Mouse (Mus musculus) brain, embryonic 14.5 days (tissue): ENCODE measurements around the gene Nasp. TPM values are rescaled to one million over a fixed set of nuclear protein-coding genes. Genes with fewer than 3 reads are reported as not detected.

Source experiments
- DNase-seq: peaks from one replicate; pipeline ENCODE4 v3.0.0-alpha.2; 2011; ENCODE audit warnings: low read depth
- CTCF ChIP-seq: fragments of 200-500 bp; IDR thresholded peaks from 2 replicates; pipeline ENCODE4 v1.5.1; 2012; ENCODE audit warnings: inconsistent platforms, mild to moderate bottlenecking, moderate library complexity, borderline replicate concordance; ENCODE audit not compliant: insufficient read depth, insufficient read length; ENCODE audit errors: extremely low read depth
- POLR2A ChIP-seq: fragments of 200-500 bp; IDR thresholded peaks from 2 replicates; pipeline ENCODE4 v1.6.1; 2012; ENCODE audit warnings: mild to moderate bottlenecking, inconsistent platforms, borderline replicate concordance; ENCODE audit not compliant: poor library complexity, insufficient read depth, insufficient read length, severe bottlenecking; ENCODE audit errors: extremely low read depth
- polyA plus RNA-seq: library from polyadenylated mRNA; depleted of rRNA; stranded (reverse); fragments of >200 nt; gene quantifications from 2 replicates; pipeline ENCODE4 v1.2.3, GENCODE M21; 2012

Gene Nasp
- polyA plus RNA-seq, 1 experiment = 113 TPM

- TF ChIP-seq CTCF (no peak), POLR2A (no peak)
- DNase-seq = no peak
Measured at GRCm38 (mm10) chr4:116615237-116615636, 12.5 kb downstream of the Nasp start.

GRCm38 (mm10) chr4:116612621-116613020, 15.1 kb downstream of the Nasp start:
- TF ChIP-seq POLR2A = no peak
- TF ChIP-seq CTCF = no peak

GRCm38 (mm10) chr4:116596978-116597881, 30.5 kb downstream of the Nasp start:
- no peak for TF ChIP-seq POLR2A
- no peak for TF ChIP-seq CTCF
- DNase-seq = peak; percentile 96

More at GRCm38 (mm10) chr4:116612621-116613020, 15.1 kb downstream of the Nasp start:
- no peak for DNase-seq

GRCm38 (mm10) chr4:116596379-116596778, 31.4 kb downstream of the Nasp start, which contains the start of gene Ccdc17:
Gene Ccdc17, plus strand, starts transcription at chr4:116596654.
- no peak for DNase-seq
- no peak for TF ChIP-seq CTCF

GRCm38 (mm10) chr4:116595793-116596192, 31.9 kb downstream of the Nasp start:
- DNase-seq = peak; percentile 9
- TF ChIP-seq POLR2A (no peak), CTCF (no peak)

GRCm38 (mm10) chr4:116558151-116558882, 69.4 kb downstream of the Nasp start:
- no peak for TF ChIP-seq CTCF
- TF ChIP-seq POLR2A = no peak
- DNase-seq = peak; percentile 12

- DNase-seq = peak; percentile 99
- TF ChIP-seq POLR2A = peak; percentile 75
- peak; percentile 18; the same call in 1 of the 2 replicates for TF ChIP-seq CTCF
Measured at GRCm38 (mm10) chr4:116557306-116558121, 70.2 kb downstream of the Nasp start, which contains the start of gene Gpbp1l1. Gene Gpbp1l1, plus strand, starts transcription at chr4:116557658.

- TF ChIP-seq CTCF (no peak), POLR2A (peak; percentile 66; the same call in 1 of the 2 replicates)
Measured at GRCm38 (mm10) chr4:116556561-116557305, 71.0 kb downstream of the Nasp start.

GRCm38 (mm10) chr4:116555413-116556300, 72.1 kb downstream of the Nasp start, which contains the start of gene Tmem69:
Gene Tmem69, minus strand, starts transcription at chr4:116555936.
- peak; percentile 95 for DNase-seq
- TF ChIP-seq CTCF = no peak

More at GRCm38 (mm10) chr4:116556561-116557305, 71.0 kb downstream of the Nasp start:
- DNase-seq = peak; percentile 98
